Mouse (Mus musculus) heart, embryonic 14.5 days (tissue): ENCODE data around the gene Aprt. TPM values are rescaled to one million over a fixed set of nuclear protein-coding genes. Genes with fewer than 3 reads are reported as not detected.

Source experiments
- ATAC-seq: fragments of 200-750 bp; cut with Nextera tagmentation; 2 replicates; pipeline ENCODE4 v1.8.0; 2017; ENCODE audit warnings: low read depth, moderate TSS enrichment; ENCODE audit not compliant: insufficient number of reproducible peaks, insufficient read depth, low FRiP score
- H3K27ac ChIP-seq, 2 experiments: fragments of 200-500 bp in 1 of 2; fragments of 300-500 bp in 1 of 2; sonication (generic) in 1 of 2; replicated peaks in 1 of 2; 2 replicates each; pipeline ENCODE4 v1.5.1; 2012 to 2014; ENCODE audit warnings: low read depth in 2 of 2, low read length in 2 of 2, control low read depth in 1 of 2, mild to moderate bottlenecking in 1 of 2, mixed read lengths in 1 of 2; ENCODE audit not compliant: control insufficient read depth in 1 of 2, insufficient read depth in 1 of 2
- H3K27me3 ChIP-seq: fragments of 300-500 bp; sonication (generic); 2 replicates; pipeline ENCODE4 v1.6.1; 2014; ENCODE audit warnings: mild to moderate bottlenecking, low read length, control low read depth; ENCODE audit not compliant: control insufficient read depth, insufficient read depth
- H3K36me3 ChIP-seq: fragments of 300-500 bp; sonication (generic); 2 replicates; pipeline ENCODE4 v1.6.1; 2014; ENCODE audit warnings: mild to moderate bottlenecking, control low read depth, low read length, mixed read lengths; ENCODE audit not compliant: control insufficient read depth, insufficient read depth
- H3K4me1 ChIP-seq, 2 experiments: fragments of 200-500 bp in 1 of 2; fragments of 300-500 bp in 1 of 2; sonication (generic) in 1 of 2; 2 replicates each; pipeline ENCODE4 v1.6.1; 2012 to 2014; ENCODE audit warnings: low read length in 2 of 2, control low read depth in 1 of 2, mixed read lengths in 1 of 2; ENCODE audit not compliant: control insufficient read depth in 2 of 2, insufficient read depth in 2 of 2
- H3K4me2 ChIP-seq: fragments of 300-500 bp; sonication (generic); 2 replicates; pipeline ENCODE4 v1.6.1; 2014; ENCODE audit warnings: mild to moderate bottlenecking, low read length
- H3K4me3 ChIP-seq, 2 experiments: fragments of 200-500 bp in 1 of 2; fragments of 300-500 bp in 1 of 2; sonication (generic) in 1 of 2; 2 replicates each; pipeline ENCODE4 v1.5.1; 2012 to 2014; ENCODE audit warnings: low read length in 2 of 2, mild to moderate bottlenecking in 2 of 2, control low read depth in 1 of 2, low read depth in 1 of 2, moderate library complexity in 1 of 2; ENCODE audit not compliant: control insufficient read depth in 1 of 2, insufficient read depth in 1 of 2
- H3K9ac ChIP-seq: fragments of 300-500 bp; sonication (generic); 2 replicates; pipeline ENCODE4 v1.6.1; 2014; ENCODE audit warnings: mild to moderate bottlenecking, low read length
- H3K9me3 ChIP-seq: fragments of 300-500 bp; sonication (generic); 2 replicates; pipeline ENCODE4 v1.6.1; 2016; ENCODE audit warnings: low read length, control low read depth; ENCODE audit not compliant: control insufficient read depth
- WGBS: fragments of 180-500 bp; shearing (Covaris S2); extraction: QIAGEN DNeasy Blood & Tissue Kit; methylation state at CpG from one replicate; pipeline ENCODE4 v1.1.7; 2014; 5-methylcytosine and 5-hydroxymethylcytosine counted together
- polyA plus RNA-seq: library from polyadenylated mRNA; unstranded; fragments of >200 nt; fragmentation: Nextera tagmentation; extraction: Ambion mirVana; gene quantifications from 2 replicates; pipeline ENCODE4 v1.2.1, GENCODE M21; 2014

Aprt gene
- polyA plus RNA-seq, 1 experiment from 2014 or later = 240 TPM

DNA sequence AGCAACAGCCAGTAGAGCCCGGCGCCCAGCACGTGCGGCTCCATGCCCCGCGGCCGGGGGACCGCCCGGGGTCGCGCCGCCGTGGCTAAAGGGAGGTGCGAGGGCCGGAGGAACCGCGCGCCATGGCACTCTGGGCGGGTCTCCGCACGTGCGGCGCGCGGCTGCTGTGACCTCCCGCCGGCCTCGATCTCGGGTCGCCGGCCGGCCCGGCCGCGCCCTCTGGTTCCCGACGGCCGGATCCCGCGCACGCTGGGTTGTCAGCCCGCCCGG lies 25.8 kb downstream of the Aprt start:
- under 1% methylated on average over 42 of the region's 43 CpGs for WGBS
- H3K4me3 ChIP-seq = peak overlapping the region; percentile 67 to 77
- H3K4me2 ChIP-seq = peak overlapping the region; percentile 92
- peaks cover 30 to 36% of the 10 kb centered on the region in 2 experiments for H3K4me1 ChIP-seq
- H3K9me3 ChIP-seq = no peaks in the 10 kb centered on the region
- peak overlapping the region; percentile 58 to 86 for H3K27ac ChIP-seq
- peak overlapping the region; percentile 91 for H3K9ac ChIP-seq
- no peaks in the 10 kb centered on the region for H3K27me3 ChIP-seq
- H3K36me3 ChIP-seq = no peaks in the 10 kb centered on the region
- ATAC-seq = no peak

DNA sequence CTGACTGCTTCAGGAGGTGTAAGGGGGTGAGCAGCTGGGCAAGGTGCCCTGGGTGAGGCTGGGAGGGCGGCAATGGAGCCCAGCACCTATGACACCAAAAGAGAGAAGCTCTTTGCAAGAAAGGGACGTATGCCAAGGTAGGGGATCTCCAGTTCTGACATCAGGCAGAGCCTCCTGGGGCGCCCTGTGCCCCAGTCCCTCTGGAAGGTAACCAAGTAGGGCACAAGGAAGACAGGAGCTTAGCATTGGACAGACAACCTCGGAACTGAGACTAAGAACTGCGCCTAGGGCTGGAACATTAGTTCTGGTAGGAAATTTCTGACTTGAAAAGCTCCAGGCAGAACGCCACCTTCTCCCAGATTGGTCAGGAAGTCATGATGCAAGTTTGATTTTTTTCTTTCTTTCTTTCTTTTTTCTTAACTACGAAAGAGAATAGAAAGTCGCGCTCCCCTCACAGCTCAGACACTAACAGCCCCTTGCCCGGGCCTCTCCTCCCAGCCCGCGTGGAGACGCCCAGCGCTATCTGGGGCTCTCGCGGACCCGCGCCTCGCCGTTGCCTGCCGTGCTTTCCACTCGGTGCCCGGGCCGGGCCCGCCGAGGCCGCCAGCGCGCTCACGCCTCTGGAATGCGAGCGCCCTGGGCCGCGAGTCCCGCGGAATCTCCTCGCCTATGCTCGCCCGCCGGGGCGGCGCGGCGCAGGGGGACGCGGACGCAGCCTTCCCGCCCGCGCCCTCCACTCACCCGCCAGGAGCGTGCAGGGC lies 26.3 kb downstream of the Aprt start:
- peak overlapping the region; percentile 91 for H3K9ac ChIP-seq
- peak overlapping the region; percentile 92 for H3K4me2 ChIP-seq
- ATAC-seq = peak; percentile 33
- H3K27me3 ChIP-seq = no peaks in the 10 kb centered on the region
- H3K9me3 ChIP-seq = no peaks in the 10 kb centered on the region
- 4% methylated on average over 47 of the region's 52 CpGs for WGBS
- no peaks in the 10 kb centered on the region for H3K36me3 ChIP-seq
- peak overlapping the region; percentile 58 to 86 for H3K27ac ChIP-seq
- H3K4me1 ChIP-seq = peaks cover 32 to 40% of the 10 kb centered on the region in 2 experiments
- peak overlapping the region; percentile 67 to 77 for H3K4me3 ChIP-seq

DNA sequence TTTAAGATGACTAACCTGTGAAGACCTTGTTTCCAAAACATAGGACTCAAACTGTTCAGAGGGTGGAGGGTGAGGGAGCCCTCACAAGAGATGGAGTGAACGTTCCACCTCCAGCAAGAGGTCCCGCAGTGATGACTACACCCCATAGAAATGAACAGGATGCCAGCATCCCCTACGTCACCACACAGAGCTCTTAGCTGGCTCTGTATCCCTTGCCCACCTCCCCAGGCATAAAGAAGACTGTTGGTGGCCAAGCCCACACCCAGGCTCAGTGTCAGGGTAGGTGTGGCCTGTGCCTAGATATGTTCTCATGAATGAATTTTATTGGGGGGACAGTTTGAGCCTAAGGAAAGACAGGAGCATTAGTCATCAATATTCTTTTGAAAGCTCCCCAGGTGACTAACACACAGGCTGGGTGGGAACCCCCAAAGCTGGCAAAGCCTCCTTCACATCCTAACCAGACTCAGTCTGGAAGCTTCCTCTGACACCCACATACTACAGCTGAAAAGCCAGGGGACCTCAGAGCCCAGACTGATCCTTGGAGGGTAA lies 27.7 kb downstream of the Aprt start:
- peak overlapping the region; percentile 91; the same call in 1 of the 2 replicates for H3K9ac ChIP-seq
- H3K4me1 ChIP-seq = peaks cover 32 to 46% of the 10 kb centered on the region in 2 experiments
- ATAC-seq = no peak
- peak overlapping the region; percentile 4 to 77; a peak in 2 of 4 replicates for H3K4me3 ChIP-seq
- WGBS = 45% methylated on average over 3 of the region's 3 CpGs
- H3K4me2 ChIP-seq = peak overlapping the region; percentile 92
- peak overlapping the region in 1 of 2 experiments; percentile 33; a peak in 1 of 4 replicates for H3K27ac ChIP-seq
- no peaks in the 10 kb centered on the region for H3K36me3 ChIP-seq
- no peaks in the 10 kb centered on the region for H3K27me3 ChIP-seq
- H3K9me3 ChIP-seq = no peaks in the 10 kb centered on the region

DNA sequence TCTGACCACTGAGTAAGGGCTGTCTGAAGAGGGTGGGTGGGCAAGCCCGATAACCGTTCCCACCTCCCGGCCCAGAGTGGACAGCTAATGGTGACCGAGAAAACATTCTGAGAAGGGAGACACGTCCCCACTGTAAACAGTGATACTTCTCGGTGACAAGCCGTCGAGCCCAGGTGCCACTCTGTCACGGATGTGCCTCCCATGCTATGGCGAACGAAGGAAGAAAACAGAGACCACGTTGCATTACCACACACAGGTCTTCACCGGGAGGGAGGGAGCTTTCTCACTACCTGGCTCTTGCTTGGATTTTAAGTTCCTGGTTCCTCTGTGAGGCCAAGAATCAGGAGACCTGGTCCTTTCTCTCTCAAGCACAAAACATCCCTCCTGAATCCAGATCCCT lies 28.4 kb downstream of the Aprt start:
- WGBS = 66% methylated on average over 13 of the region's 13 CpGs
- no peaks in the 10 kb centered on the region for H3K36me3 ChIP-seq
- peaks cover 32 to 46% of the 10 kb centered on the region in 2 experiments for H3K4me1 ChIP-seq
- no peak overlapping the region for H3K4me3 ChIP-seq
- peak overlapping the region; percentile 25 to 68; a peak in 2 of 4 replicates for H3K27ac ChIP-seq
- ATAC-seq = no peak
- H3K9ac ChIP-seq = no peak overlapping the region; the same call in 1 of the 2 replicates
- peak overlapping the region; percentile 92 for H3K4me2 ChIP-seq
- no peaks in the 10 kb centered on the region for H3K27me3 ChIP-seq
- H3K9me3 ChIP-seq = no peaks in the 10 kb centered on the region

DNA sequence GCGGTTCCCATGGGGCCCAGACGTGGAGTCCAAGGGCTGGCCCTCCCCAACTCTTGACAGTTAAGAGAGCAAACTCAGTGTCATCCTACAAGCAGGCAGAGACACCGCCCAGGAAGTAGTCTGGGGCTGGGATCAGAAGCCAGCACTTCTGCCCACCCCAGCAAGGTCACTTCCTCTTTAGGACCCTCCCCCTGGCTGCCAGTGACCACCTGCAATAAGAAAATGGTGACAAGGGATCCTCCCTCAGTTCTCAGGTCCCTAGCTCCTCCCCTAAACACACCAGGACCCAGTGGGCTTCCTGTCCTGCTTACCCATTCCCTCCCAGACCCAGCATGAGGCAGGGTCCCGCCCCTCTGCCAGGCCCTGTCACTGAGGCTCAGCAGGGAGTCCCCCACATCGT lies 28.9 kb downstream of the Aprt start:
- no peaks in the 10 kb centered on the region for H3K36me3 ChIP-seq
- peaks cover 32 to 46% of the 10 kb centered on the region in 2 experiments for H3K4me1 ChIP-seq
- WGBS = 29% methylated on average over 5 of the region's 5 CpGs
- H3K9me3 ChIP-seq = no peaks in the 10 kb centered on the region
- no peak for ATAC-seq
- H3K4me2 ChIP-seq = peak overlapping the region; percentile 92
- no peak overlapping the region for H3K4me3 ChIP-seq
- H3K9ac ChIP-seq = peak overlapping the region; percentile 47; the same call in 1 of the 2 replicates
- H3K27ac ChIP-seq = peak overlapping the region; percentile 25 to 68
- no peaks in the 10 kb centered on the region for H3K27me3 ChIP-seq

DNA sequence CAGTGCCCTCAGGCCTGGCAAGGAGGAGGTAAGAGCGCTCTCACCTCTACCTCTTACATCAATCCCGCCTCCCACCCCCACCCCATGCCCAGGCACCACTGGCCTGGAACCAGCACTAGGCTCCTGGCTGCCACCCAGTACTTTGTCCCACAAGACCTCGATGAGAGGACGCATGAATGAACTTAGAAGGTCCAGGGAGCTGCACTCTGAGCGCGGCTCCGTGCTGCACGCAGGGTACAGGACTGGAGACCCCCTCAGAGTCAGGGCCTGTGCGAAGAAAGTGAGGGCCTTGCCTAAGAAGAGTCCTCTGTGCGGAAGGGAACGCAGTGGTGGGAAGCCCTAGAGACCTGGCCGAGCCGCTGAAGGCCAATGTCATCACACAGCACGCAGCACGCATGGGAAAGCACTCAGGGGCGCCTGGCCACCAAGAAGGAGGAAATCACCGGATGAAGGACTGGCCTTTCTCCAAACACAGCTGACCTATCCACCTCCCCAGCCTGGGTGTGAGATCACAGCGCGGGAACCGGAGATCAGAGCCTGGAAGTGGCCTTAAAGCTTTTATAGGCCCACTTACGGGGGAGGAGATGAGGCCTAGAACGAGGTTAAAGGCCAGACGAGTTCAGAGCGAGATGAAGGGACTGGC lies 29.8 kb downstream of the Aprt start:
- Histone ChIP-seq H3K9ac (peak overlapping the region; percentile 47; the same call in 1 of the 2 replicates), H3K27ac (peak overlapping the region; percentile 68 to 69), H3K27me3 (no peaks in the 10 kb centered on the region), H3K9me3 (no peaks in the 10 kb centered on the region), H3K4me3 (0 out of 4 replicates have a peak overlapping the region, but pooled peaks of 1 of the 2 experiments have one; percentile 1), H3K4me1 (peaks cover 32 to 46% of the 10 kb centered on the region in 2 experiments), H3K36me3 (no peaks in the 10 kb centered on the region), H3K4me2 (peak overlapping the region; percentile 92)
- 47% methylated on average over 24 of the region's 24 CpGs for WGBS
- no peak for ATAC-seq

DNA sequence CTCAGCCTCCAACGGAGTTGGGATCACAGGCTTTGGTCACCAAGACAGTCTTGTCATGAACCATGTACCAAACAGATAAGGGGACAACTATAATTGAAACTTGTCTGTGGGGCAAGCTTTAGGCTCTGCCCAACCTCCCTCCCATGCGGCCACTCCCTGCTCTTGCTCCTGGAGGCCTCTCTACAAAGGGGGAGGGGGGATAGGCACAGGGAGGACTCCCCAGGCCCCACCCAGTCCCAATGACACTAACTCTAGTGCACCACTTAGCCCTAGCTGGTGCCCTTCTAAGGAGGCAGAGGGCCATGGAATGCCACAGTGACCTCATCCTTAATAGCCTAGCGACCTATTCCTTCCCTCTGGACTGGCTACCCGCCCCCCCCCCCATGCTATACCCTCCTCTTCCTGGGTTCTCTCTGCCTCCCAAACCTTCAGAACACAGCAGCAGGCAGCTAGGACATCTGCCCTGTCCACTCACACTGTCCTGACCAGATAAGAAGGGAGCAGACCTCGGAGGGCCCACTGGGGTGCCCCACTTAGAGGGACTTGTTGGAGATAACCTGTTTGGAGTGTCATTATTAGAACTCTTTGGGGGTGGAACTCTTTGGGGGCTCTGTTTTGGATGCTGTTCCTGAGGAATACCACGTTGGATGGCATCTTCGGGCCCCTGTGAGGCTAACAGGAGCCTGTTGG lies 30.5 kb downstream of the Aprt start:
- Histone ChIP-seq H3K27me3 (no peaks in the 10 kb centered on the region), H3K9ac (peak overlapping the region; percentile 47; the same call in 1 of the 2 replicates), H3K36me3 (no peaks in the 10 kb centered on the region), H3K9me3 (no peaks in the 10 kb centered on the region), H3K27ac (peak overlapping the region in 1 of 2 experiments; percentile 68; a peak in 2 of 4 replicates), H3K4me3 (no peak overlapping the region), H3K4me1 (peaks cover 32 to 44% of the 10 kb centered on the region in 2 experiments), H3K4me2 (peak overlapping the region; percentile 92)
- 40% methylated on average over 7 of the region's 7 CpGs for WGBS
- ATAC-seq = no peak; the same call in 1 of the 2 replicates
